Mouse (Mus musculus) brain, embryonic 14.5 days (tissue): ENCODE data around the gene Olfr270.

Experiments
- CTCF ChIP-seq: fragments of 200-500 bp; IDR thresholded peaks from 2 replicates; pipeline ENCODE4 v1.5.1; 2012; ENCODE audit warnings: inconsistent platforms, mild to moderate bottlenecking, moderate library complexity, borderline replicate concordance; ENCODE audit not compliant: insufficient read depth, insufficient read length; ENCODE audit errors: extremely low read depth
- POLR2A ChIP-seq: fragments of 200-500 bp; IDR thresholded peaks from 2 replicates; pipeline ENCODE4 v1.6.1; 2012; ENCODE audit warnings: mild to moderate bottlenecking, inconsistent platforms, borderline replicate concordance; ENCODE audit not compliant: poor library complexity, insufficient read depth, insufficient read length, severe bottlenecking; ENCODE audit errors: extremely low read depth

- TF ChIP-seq CTCF, result no peak
- TF ChIP-seq POLR2A, result no peak
These were observed 47.0 kb upstream of the Olfr270 start for GRCm38 (mm10) chr4:52917311-52917688.
